Mouse (Mus musculus) C2C12 (cell line): ENCODE measurements at regions not wholly inside any gene's neighbourhood (a gene's known extent, or its start where the extent isn't known, plus 50 kb on each side); places are given as distances from the start of the nearest gene placed in this dataset.
A peak's percentile ranks its signal among the peaks of the same experiment; 100 is the strongest.

Source experiments
- H3K27me3 ChIP-seq: one replicate; pipeline ENCODE4 v1.6.1; 2011; ENCODE audit not compliant: control insufficient read depth, insufficient read depth, insufficient read length
- H3K36me3 ChIP-seq: one replicate; pipeline ENCODE4 v1.6.1; 2011; ENCODE audit not compliant: control insufficient read depth, insufficient read depth
- H3K4me3 ChIP-seq: one replicate; pipeline ENCODE4 v1.5.1; 2011; ENCODE audit warnings: mild to moderate bottlenecking, control low read depth; ENCODE audit not compliant: poor library complexity, insufficient read depth, severe bottlenecking
- H3K79me2 ChIP-seq: one replicate; pipeline ENCODE4 v1.6.1; 2011; ENCODE audit not compliant: control insufficient read depth, insufficient read depth
- H3K79me3 ChIP-seq: one replicate; pipeline ENCODE4 v1.6.1; 2011; ENCODE audit warnings: low read depth, control low read depth
- H3ac ChIP-seq: one replicate; pipeline ENCODE3; 2011; ENCODE audit warnings: low read depth; ENCODE audit not compliant: control insufficient read depth, insufficient read length
- CEBPB ChIP-seq: IDR thresholded peaks from one replicate; pipeline ENCODE4 v1.6.1; 2011; ENCODE audit warnings: low read depth, mild to moderate bottlenecking, control low read depth, moderate library complexity
- CTCF ChIP-seq: IDR thresholded peaks from one replicate; pipeline ENCODE4 v1.5.1; 2011; ENCODE audit not compliant: control insufficient read depth, insufficient read depth, insufficient read length
- MAX ChIP-seq: IDR thresholded peaks from one replicate; pipeline ENCODE4 v1.6.1; 2011; ENCODE audit warnings: mild to moderate bottlenecking, control low read depth
- MYOG ChIP-seq: IDR thresholded peaks from one replicate; pipeline ENCODE4 v1.6.1; 2011; ENCODE audit not compliant: control insufficient read depth, insufficient read length; ENCODE audit errors: extremely low read depth

- H3K79me3 ChIP-seq: no peaks in the 10 kb centered on the region
- no peak overlapping the region for H3K4me3 ChIP-seq
- H3K79me2 ChIP-seq: no peaks in the 10 kb centered on the region
- TF ChIP-seq CEBPB (peak; percentile 97), CTCF (no peak), MAX (peak; percentile 63), MYOG (no peak)
- H3ac ChIP-seq: peak overlapping the region; percentile 7
- H3K36me3 ChIP-seq: no peaks in the 10 kb centered on the region
- no peaks in the 10 kb centered on the region for H3K27me3 ChIP-seq
Measured at GRCm38 (mm10) chr13:53033189-53033943, 52.5 kb upstream of the Nfil3 start.
